Mouse (Mus musculus): ENCODE results near the gene Thap2. TPM values are rescaled to one million over a fixed set of nuclear protein-coding genes. Genes with fewer than 3 reads are reported as not detected.
A peak's percentile ranks its signal among the peaks of the same experiment; 100 is the strongest.

Gene Thap2
- polyA plus RNA-seq, 1 experiment from 2014 or later, result 16.2 TPM

- TF ChIP-seq CTCF (IDR thresholded peaks at IDR 0.05) (no peak), EP300 (IDR thresholded peaks at IDR 0.05) (no peak)
- ATAC-seq, result no peak
- 66% methylated on average over 9 of the region's 9 CpGs for WGBS
Measured at GRCm38 (mm10) chr10:115333528-115333927, 50.7 kb downstream of the Thap2 start.

GRCm38 (mm10) chr10:115332997-115333396 is 51.2 kb downstream of the Thap2 start:
- Histone ChIP-seq H3K36me3 (ENCODE audit: insufficient read depth, low read length) (no peaks in the 10 kb centered on the region), H3K4me3 (ENCODE audit: low read depth, low read length) (no peak overlapping the region), H3K4me1 (ENCODE audit: insufficient read depth, low read depth, low read length) (no peaks in the 10 kb centered on the region), H3K4me2 (replicated peaks; ENCODE audit: low read depth, low read length) (no peak overlapping the region), H3K9me3 (ENCODE audit: low read length) (no peaks in the 10 kb centered on the region), H3K27me3 (replicated peaks; ENCODE audit: insufficient read depth, low read length) (no peaks in the 10 kb centered on the region), H3K27ac (ENCODE audit: low read length) (no peak overlapping the region), H3K9ac (replicated peaks; ENCODE audit: low read depth) (no peak overlapping the region)
- DNase-seq (ENCODE audit: low spot score) (no peak), ATAC-seq (no peak)
- WGBS, result 89% methylated on average over 4 of the region's 4 CpGs
- TF ChIP-seq CTCF (IDR thresholded peaks at IDR 0.05), result no peak
- TF ChIP-seq EP300 (IDR thresholded peaks at IDR 0.05), result no peak

More at GRCm38 (mm10) chr10:115333528-115333927, 50.7 kb downstream of the Thap2 start:
- Histone ChIP-seq H3K9me3 (ENCODE audit: low read length) (no peaks in the 10 kb centered on the region), H3K4me1 (ENCODE audit: insufficient read depth, low read depth, low read length) (no peaks in the 10 kb centered on the region), H3K4me3 (ENCODE audit: low read depth, low read length) (no peak overlapping the region), H3K27ac (ENCODE audit: low read length) (no peak overlapping the region), H3K4me2 (replicated peaks; ENCODE audit: low read depth, low read length) (no peak overlapping the region), H3K36me3 (ENCODE audit: insufficient read depth, low read length) (no peaks in the 10 kb centered on the region), H3K27me3 (replicated peaks; ENCODE audit: insufficient read depth, low read length) (no peaks in the 10 kb centered on the region), H3K9ac (replicated peaks; ENCODE audit: low read depth) (no peak overlapping the region)
- DNase-seq (ENCODE audit: low spot score), result no peak

GRCm38 (mm10) chr10:115332420-115332952 is 51.8 kb downstream of the Thap2 start:
- WGBS, result 81% methylated on average over 8 of the region's 8 CpGs

GRCm38 (mm10) chr10:115329010-115329530 is 55.2 kb downstream of the Thap2 start:
- no peaks in the 10 kb centered on the region for H3K4me1 ChIP-seq (ENCODE audit: insufficient read depth, low read depth, low read length)
- no peaks in the 10 kb centered on the region for H3K9me3 ChIP-seq (ENCODE audit: low read length)
- no peak overlapping the region for H3K27ac ChIP-seq (ENCODE audit: low read length)
- no peak for DNase-seq (ENCODE audit: low spot score)
- WGBS, result 70% methylated on average over 3 of the region's 3 CpGs
- H3K4me2 ChIP-seq (replicated peaks; ENCODE audit: low read depth, low read length), result no peak overlapping the region
- no peaks in the 10 kb centered on the region for H3K27me3 ChIP-seq (replicated peaks; ENCODE audit: insufficient read depth, low read length)
- no peak overlapping the region for H3K9ac ChIP-seq (replicated peaks; ENCODE audit: low read depth)
- no peaks in the 10 kb centered on the region for H3K36me3 ChIP-seq (ENCODE audit: insufficient read depth, low read length)
- H3K4me3 ChIP-seq (ENCODE audit: low read depth, low read length), result no peak overlapping the region
- TF ChIP-seq EP300 (IDR thresholded peaks at IDR 0.05) (no peak), CTCF (IDR thresholded peaks at IDR 0.05) (no peak)
- no peak for ATAC-seq

More at GRCm38 (mm10) chr10:115332420-115332952, 51.8 kb downstream of the Thap2 start:
- DNase-seq (ENCODE audit: low spot score), result no peak
- Histone ChIP-seq H3K27ac (ENCODE audit: low read length) (no peak overlapping the region), H3K4me3 (ENCODE audit: low read depth, low read length) (no peak overlapping the region), H3K9me3 (ENCODE audit: low read length) (no peaks in the 10 kb centered on the region), H3K4me2 (replicated peaks; ENCODE audit: low read depth, low read length) (no peak overlapping the region), H3K9ac (replicated peaks; ENCODE audit: low read depth) (no peak overlapping the region), H3K4me1 (ENCODE audit: insufficient read depth, low read depth, low read length) (no peaks in the 10 kb centered on the region), H3K27me3 (replicated peaks; ENCODE audit: insufficient read depth, low read length) (no peaks in the 10 kb centered on the region), H3K36me3 (ENCODE audit: insufficient read depth, low read length) (no peaks in the 10 kb centered on the region)
- no peak for TF ChIP-seq EP300 (IDR thresholded peaks at IDR 0.05)
- no peak for TF ChIP-seq CTCF (IDR thresholded peaks at IDR 0.05)
- 0 out of 2 replicates have a peak, but pooled peaks have one; percentile 9 for ATAC-seq

- H3K9ac ChIP-seq (replicated peaks; ENCODE audit: low read depth), result no peak overlapping the region
- H3K27ac ChIP-seq (ENCODE audit: low read length), result no peak overlapping the region
- H3K4me1 ChIP-seq (ENCODE audit: insufficient read depth, low read depth, low read length), result no peaks in the 10 kb centered on the region
- H3K9me3 ChIP-seq (ENCODE audit: low read length), result no peaks in the 10 kb centered on the region
- 62% methylated on average over 6 of the region's 6 CpGs for WGBS
- TF ChIP-seq EP300 (IDR thresholded peaks at IDR 0.05) (peak; percentile 58), CTCF (IDR thresholded peaks at IDR 0.05) (no peak)
- DNase-seq (ENCODE audit: low spot score) (peak; percentile 33), ATAC-seq (peak; percentile 33; the same call in 1 of the 2 replicates)
- no peaks in the 10 kb centered on the region for H3K27me3 ChIP-seq (replicated peaks; ENCODE audit: insufficient read depth, low read length)
- H3K4me2 ChIP-seq (replicated peaks; ENCODE audit: low read depth, low read length), result no peak overlapping the region
- H3K36me3 ChIP-seq (ENCODE audit: insufficient read depth, low read length), result no peaks in the 10 kb centered on the region
- H3K4me3 ChIP-seq (ENCODE audit: low read depth, low read length), result no peak overlapping the region
Measured at GRCm38 (mm10) chr10:115328514-115328913, 55.7 kb downstream of the Thap2 start.

GRCm38 (mm10) chr10:115323295-115323694 is 60.9 kb downstream of the Thap2 start:
- TF ChIP-seq EP300 (IDR thresholded peaks at IDR 0.05) (no peak), CTCF (IDR thresholded peaks at IDR 0.05) (peak; percentile 84)
- Histone ChIP-seq H3K9me3 (ENCODE audit: low read length) (no peaks in the 10 kb centered on the region), H3K27ac (ENCODE audit: low read length) (no peak overlapping the region), H3K4me3 (ENCODE audit: low read depth, low read length) (no peak overlapping the region), H3K27me3 (replicated peaks; ENCODE audit: insufficient read depth, low read length) (no peaks in the 10 kb centered on the region), H3K36me3 (ENCODE audit: insufficient read depth, low read length) (no peaks in the 10 kb centered on the region), H3K9ac (replicated peaks; ENCODE audit: low read depth) (no peak overlapping the region), H3K4me2 (replicated peaks; ENCODE audit: low read depth, low read length) (no peak overlapping the region), H3K4me1 (ENCODE audit: insufficient read depth, low read depth, low read length) (no peaks in the 10 kb centered on the region)
- DNase-seq (ENCODE audit: low spot score) (peak; percentile 81), ATAC-seq (peak; percentile 28; the same call in 1 of the 2 replicates)
- WGBS, result 10% methylated on average over 6 of the region's 6 CpGs

Measured in lung, postnatal 0 days (tissue).